30 mouse cellular contexts compared by ENCODE assay signal in genomic region chr13:45629750-45630149, GRCm38 (mm10).
"Had no signal": no experiment of that assay in that cellular context is flagged by ENCODE, and none has a peak within 500 bp of the region (broad histone marks: within the 10 kb centered on the region; RNA-seq: fewer than 3 reads in every experiment).

No protein-coding gene starts in this region.

- H3K27me3 ChIP-seq: limb, embryonic 12.5 days; limb, embryonic 13.5 days; limb, embryonic 15.5 days; liver, embryonic 12.5 days; liver, embryonic 13.5 days; liver, embryonic 15.5 days; lung, embryonic 15.5 days; megakaryocyte, embryonic 14.5 days; midbrain, embryonic 12.5 days; midbrain, embryonic 13.5 days; midbrain, embryonic 15.5 days; neural tube, embryonic 12.5 days; neural tube, embryonic 13.5 days had no signal

- H3K4me2 ChIP-seq: limb, embryonic 12.5 days; limb, embryonic 13.5 days; limb, embryonic 15.5 days; liver, embryonic 11.5 days; liver, embryonic 12.5 days; liver, embryonic 13.5 days; liver, embryonic 15.5 days; lung, embryonic 14.5 days; lung, embryonic 15.5 days; midbrain, embryonic 11.5 days; midbrain, embryonic 12.5 days; midbrain, embryonic 13.5 days; midbrain, embryonic 15.5 days; neural tube, embryonic 12.5 days; neural tube, embryonic 13.5 days had no signal

- ATAC-seq: liver, embryonic 12.5 days; liver, postnatal 0 days; midbrain, embryonic 13.5 days; midbrain, embryonic 15.5 days; midbrain, embryonic 16.5 days had no signal

- H3K4me1 ChIP-seq: liver, embryonic 12.5 days; liver, embryonic 15.5 days; midbrain, embryonic 10.5 days; midbrain, embryonic 12.5 days; midbrain, embryonic 13.5 days; midbrain, embryonic 15.5 days; neural tube, embryonic 13.5 days had no signal

- H3K36me3 ChIP-seq: limb, embryonic 10.5 days; limb, embryonic 12.5 days; limb, embryonic 13.5 days; limb, embryonic 15.5 days; liver, embryonic 12.5 days; liver, embryonic 13.5 days; liver, embryonic 15.5 days; lung, embryonic 15.5 days; midbrain, embryonic 10.5 days; midbrain, embryonic 12.5 days; midbrain, embryonic 13.5 days; midbrain, embryonic 15.5 days; neural tube, embryonic 12.5 days; neural tube, embryonic 13.5 days had no signal

- H3K4me3 ChIP-seq: limb, embryonic 10.5 days; limb, embryonic 12.5 days; limb, embryonic 13.5 days; limb, embryonic 15.5 days; liver, embryonic 12.5 days; liver, embryonic 13.5 days; liver, embryonic 15.5 days; lung, embryonic 15.5 days; megakaryocyte, embryonic 14.5 days; midbrain, embryonic 10.5 days; midbrain, embryonic 12.5 days; midbrain, embryonic 13.5 days; midbrain, embryonic 15.5 days; myocyte; neural tube, embryonic 12.5 days; neural tube, embryonic 13.5 days had no signal

- H3K9ac ChIP-seq: limb, embryonic 12.5 days; limb, embryonic 13.5 days; limb, embryonic 15.5 days; liver, embryonic 12.5 days; liver, embryonic 13.5 days; liver, embryonic 14.5 days; liver, embryonic 15.5 days; liver, postnatal 0 days; lung, embryonic 14.5 days; lung, embryonic 15.5 days; midbrain, embryonic 12.5 days; midbrain, embryonic 13.5 days; midbrain, embryonic 15.5 days; neural tube, embryonic 12.5 days; neural tube, embryonic 13.5 days had no signal

- H3K27ac ChIP-seq: limb, embryonic 10.5 days; limb, embryonic 12.5 days; limb, embryonic 13.5 days; limb, embryonic 15.5 days; liver, embryonic 12.5 days; liver, embryonic 13.5 days; liver, embryonic 14.5 days; liver, embryonic 15.5 days; lung, embryonic 15.5 days; macrophage; midbrain, embryonic 10.5 days; midbrain, embryonic 12.5 days; midbrain, embryonic 13.5 days; midbrain, embryonic 15.5 days; neural tube, embryonic 12.5 days; neural tube, embryonic 13.5 days had no signal

- DNase-seq: left cerebral cortex, postnatal 4 days; liver; liver, embryonic 13.5 days; liver, postnatal 0 days; lung, adult 2 months; lung, embryonic 14.5 days; lung, postnatal 10 days; lung, postnatal 14 days; lung, postnatal 4 days; midbrain, embryonic 14.5 days had no signal

- H3K9me3 ChIP-seq: limb, embryonic 10.5 days; limb, embryonic 12.5 days; limb, embryonic 13.5 days; limb, embryonic 15.5 days; liver, embryonic 12.5 days; liver, embryonic 13.5 days; liver, embryonic 15.5 days; lung, embryonic 15.5 days; midbrain, embryonic 10.5 days; midbrain, embryonic 12.5 days; midbrain, embryonic 13.5 days; midbrain, embryonic 15.5 days; neural tube, embryonic 12.5 days; neural tube, embryonic 13.5 days had no signal
